Mouse (Mus musculus): ENCODE measurements at regions not wholly inside any gene's neighbourhood (a gene's known extent, or its start where the extent isn't known, plus 50 kb on each side); places are given as distances from the start of the nearest gene placed in this dataset.

- DNase-seq (ENCODE audit: low read depth, low spot score): no peak
Observed at GRCm38 (mm10) chr12:42987018-42987606, 1223.0 kb downstream of the Dnajb9 start.

- DNase-seq (ENCODE audit: low read depth, low spot score): no peak
Observed at GRCm38 (mm10) chr12:42986505-42986904, 1223.6 kb downstream of the Dnajb9 start.

DNA sequence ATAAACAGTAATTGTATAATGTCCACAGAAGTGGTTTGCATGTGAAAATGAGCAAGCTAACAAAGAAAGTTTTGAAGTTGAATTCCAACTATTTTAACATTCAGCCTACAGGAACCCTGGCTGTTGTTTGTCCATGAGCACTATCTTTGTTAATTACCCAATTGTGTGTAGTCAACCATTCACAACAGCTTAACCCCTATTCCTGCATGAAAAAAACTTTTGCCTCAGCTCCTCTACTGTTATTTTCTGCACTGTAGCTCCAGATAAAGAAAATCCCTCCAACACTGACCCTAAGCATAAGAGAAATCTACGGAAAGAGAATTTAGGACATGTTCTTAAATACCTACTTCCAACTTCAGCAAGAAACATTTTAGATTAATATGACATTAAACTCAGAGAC lies 1224.0 kb downstream of the Dnajb9 start:
- DNase-seq (ENCODE audit: low read depth, low spot score): no peak

DNA sequence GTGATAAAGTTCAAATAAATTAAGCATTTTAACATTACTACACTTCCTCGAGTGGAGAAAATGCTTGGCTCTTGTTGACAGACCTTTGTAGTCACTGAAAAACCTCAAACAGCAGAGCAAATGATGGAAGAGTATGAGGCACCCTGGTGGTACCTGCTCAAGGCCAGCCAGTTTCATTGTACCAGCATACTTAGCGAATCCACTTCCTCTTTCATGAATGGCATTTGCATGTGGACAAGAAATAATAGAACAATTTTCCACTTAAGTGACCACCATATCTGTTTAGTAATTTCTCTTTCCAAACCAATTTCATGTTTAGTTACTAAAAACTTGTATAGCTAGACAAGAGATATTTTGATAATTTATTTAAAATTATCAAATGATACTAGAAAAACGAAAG lies 1231.3 kb downstream of the Dnajb9 start:
- DNase-seq (ENCODE audit: low read depth, low spot score): no peak

- DNase-seq (ENCODE audit: low read depth, low spot score): peak; percentile 41
Observed at GRCm38 (mm10) chr12:42972766-42973165, 1237.4 kb downstream of the Dnajb9 start.

DNA sequence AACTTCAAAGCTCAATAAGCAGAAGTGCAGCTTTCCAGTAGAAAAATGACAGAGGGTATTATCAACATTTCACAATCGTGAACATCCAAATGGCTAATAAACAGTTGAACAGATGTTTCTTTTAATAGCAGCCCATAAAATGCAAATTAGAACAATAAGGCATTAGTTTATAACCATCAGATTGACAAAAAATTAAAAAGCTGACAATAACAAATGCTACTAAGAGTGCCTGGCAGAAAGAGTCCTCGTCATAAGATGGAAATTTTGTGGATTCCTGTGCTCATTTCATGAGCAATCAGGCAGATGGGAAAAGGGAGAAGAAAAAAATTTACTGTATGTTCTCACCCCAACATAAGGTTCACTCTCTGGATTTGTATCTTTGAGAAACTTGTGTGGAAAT lies 1248.6 kb downstream of the Dnajb9 start:
- no peak for DNase-seq (ENCODE audit: low read depth, low spot score)

DNA sequence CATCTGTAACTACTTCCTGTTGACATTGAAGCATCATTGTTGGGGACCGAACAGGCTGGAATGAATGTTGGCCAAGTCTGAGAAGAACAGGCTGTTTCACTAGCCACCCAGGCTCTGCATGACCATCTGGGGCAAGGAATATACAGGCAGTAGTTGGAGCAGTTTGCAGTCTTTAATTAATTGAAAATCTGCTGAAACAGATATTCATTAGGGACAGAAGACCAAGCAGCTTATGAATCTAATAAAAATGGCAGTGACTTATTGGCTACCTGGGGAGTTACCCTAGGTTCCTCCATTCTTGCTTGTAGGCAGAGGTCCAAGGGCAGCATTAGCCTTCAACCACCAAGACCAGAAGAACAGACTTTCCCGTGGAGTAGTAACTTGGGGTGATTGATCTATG lies 1262.2 kb downstream of the Dnajb9 start:
- no peak for DNase-seq (ENCODE audit: low read depth, low spot score)

- no peak for DNase-seq (ENCODE audit: low read depth, low spot score)
Observed at GRCm38 (mm10) chr12:42914374-42914773, 1295.8 kb downstream of the Dnajb9 start.
